Mouse (Mus musculus): ENCODE measurements around the gene Nampt. TPM values are rescaled to one million over a fixed set of nuclear protein-coding genes. Genes with fewer than 3 reads are reported as not detected.

Gene Nampt
- polyA plus RNA-seq, 1 experiment from 2014 or later: 30.6 TPM

- H3K9me3 ChIP-seq: no peaks in the 10 kb centered on the region
- no peak overlapping the region for H3K4me3 ChIP-seq (replicated peaks)
- H3K36me3 ChIP-seq: peaks cover 27% of the 10 kb centered on the region
- no peak overlapping the region for H3K4me2 ChIP-seq (replicated peaks)
- no peak overlapping the region for H3K9ac ChIP-seq (replicated peaks)
- H3K27me3 ChIP-seq: no peaks in the 10 kb centered on the region
- H3K27ac ChIP-seq: no peak overlapping the region
- no peak for ATAC-seq
- no peaks in the 10 kb centered on the region for H3K4me1 ChIP-seq (replicated peaks)
- 84% methylated on average over 6 of the region's 6 CpGs for WGBS
Measured at GRCm38 (mm10) chr12:32854866-32855265, 35.5 kb downstream of the Nampt start.

DNA sequence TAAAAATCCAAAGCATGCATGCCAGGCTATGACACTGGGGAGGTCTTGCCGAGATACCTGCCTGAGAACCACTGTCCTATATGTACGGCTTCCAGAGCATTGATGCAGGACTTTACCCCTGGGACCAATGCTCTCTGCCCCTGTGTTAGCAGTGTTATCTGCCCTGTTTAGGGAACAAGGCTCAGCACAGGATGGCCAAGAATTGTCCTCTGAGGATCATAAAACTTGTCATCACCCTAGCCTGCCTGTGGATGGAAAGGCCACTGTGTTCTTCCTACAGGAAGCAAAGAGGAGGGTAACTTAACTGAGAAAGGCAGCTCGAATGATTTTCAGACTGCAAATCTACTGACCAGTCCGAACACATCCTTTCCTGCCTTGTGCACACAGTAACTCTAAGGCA lies 36.1 kb downstream of the Nampt start:
- Histone ChIP-seq H3K27me3 (no peaks in the 10 kb centered on the region), H3K36me3 (peaks cover 22% of the 10 kb centered on the region), H3K4me2 (replicated peaks) (no peak overlapping the region), H3K4me3 (replicated peaks) (no peak overlapping the region), H3K9ac (replicated peaks) (no peak overlapping the region), H3K27ac (no peak overlapping the region), H3K9me3 (no peaks in the 10 kb centered on the region), H3K4me1 (replicated peaks) (no peaks in the 10 kb centered on the region)
- 92% methylated on average over 4 of the region's 4 CpGs for whole genome bisulfite sequencing
- ATAC-seq: no peak

DNA sequence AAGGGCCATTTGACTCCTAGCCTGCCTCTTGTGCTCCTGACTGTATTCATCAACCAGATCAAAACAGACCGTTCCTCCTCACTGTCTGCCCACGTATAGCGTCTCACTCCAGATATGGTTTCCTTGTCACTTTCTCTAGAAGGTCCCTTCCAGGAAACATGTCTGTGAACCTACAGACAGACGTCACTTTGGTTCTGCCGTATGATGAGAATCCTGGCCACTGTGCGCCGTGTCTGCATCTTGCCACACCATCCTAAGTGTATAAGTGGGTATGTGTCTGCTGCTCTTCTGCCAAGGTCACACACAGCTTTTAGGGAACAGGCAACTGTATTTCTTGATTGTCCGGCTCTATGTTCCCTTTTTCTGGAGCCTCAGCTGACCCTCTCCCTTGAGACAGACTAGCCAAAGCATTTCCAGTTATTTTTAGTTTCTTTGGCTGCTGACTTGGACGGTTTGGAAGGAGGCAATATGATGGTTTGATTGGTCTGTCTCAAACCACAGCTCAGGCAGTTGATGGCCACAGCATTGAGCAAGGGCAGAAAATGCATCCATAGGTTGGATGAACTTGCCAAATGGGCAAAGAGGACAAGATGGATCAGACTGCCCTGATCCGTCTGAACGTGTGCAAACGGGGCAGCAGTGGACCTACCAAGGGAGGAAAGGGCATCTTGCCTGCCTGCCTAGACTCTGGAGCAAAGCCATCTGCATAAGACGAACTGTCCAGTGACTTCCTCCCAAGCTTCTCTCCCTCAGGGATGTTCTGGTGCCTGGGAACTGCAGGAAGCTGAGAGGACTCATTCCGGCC lies 37.6 kb downstream of the Nampt start:
- no peak overlapping the region for H3K4me2 ChIP-seq (replicated peaks)
- ATAC-seq: no peak
- no peak overlapping the region for H3K27ac ChIP-seq
- H3K4me1 ChIP-seq (replicated peaks): no peaks in the 10 kb centered on the region
- H3K9ac ChIP-seq (replicated peaks): no peak overlapping the region
- no peaks in the 10 kb centered on the region for H3K9me3 ChIP-seq
- H3K36me3 ChIP-seq: peaks cover 14% of the 10 kb centered on the region
- 93% methylated on average over 14 of the region's 14 CpGs for WGBS
- H3K4me3 ChIP-seq (replicated peaks): no peak overlapping the region
- no peaks in the 10 kb centered on the region for H3K27me3 ChIP-seq

DNA sequence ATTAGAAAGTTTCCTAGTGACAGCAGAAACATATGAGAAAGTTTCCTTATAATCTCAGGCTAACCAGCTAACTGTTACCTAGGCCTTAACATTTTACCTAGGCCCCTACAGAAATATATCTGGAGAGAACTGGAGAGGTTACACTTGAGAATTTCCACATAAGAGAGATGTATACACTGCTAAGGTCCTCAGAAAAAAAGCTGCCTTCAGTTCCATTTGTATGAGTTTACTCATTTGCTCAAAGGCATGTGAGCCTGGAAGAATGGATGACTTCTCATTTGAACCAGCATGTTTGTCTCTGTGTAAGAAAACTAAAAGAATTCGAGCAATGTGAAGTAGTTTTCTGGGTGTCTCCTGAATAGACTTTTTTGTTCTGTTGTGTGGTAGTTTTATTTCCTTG lies 39.1 kb downstream of the Nampt start:
- H3K36me3 ChIP-seq: peaks cover 6% of the 10 kb centered on the region
- H3K27ac ChIP-seq: no peak overlapping the region
- no peak overlapping the region for H3K9ac ChIP-seq (replicated peaks)
- H3K4me1 ChIP-seq (replicated peaks): no peaks in the 10 kb centered on the region
- no peak overlapping the region for H3K4me3 ChIP-seq (replicated peaks)
- ATAC-seq: no peak
- H3K9me3 ChIP-seq: no peaks in the 10 kb centered on the region
- no peak overlapping the region for H3K4me2 ChIP-seq (replicated peaks)
- H3K27me3 ChIP-seq: no peaks in the 10 kb centered on the region
- 63% methylated on average over 1 of the region's 1 CpGs for WGBS

DNA sequence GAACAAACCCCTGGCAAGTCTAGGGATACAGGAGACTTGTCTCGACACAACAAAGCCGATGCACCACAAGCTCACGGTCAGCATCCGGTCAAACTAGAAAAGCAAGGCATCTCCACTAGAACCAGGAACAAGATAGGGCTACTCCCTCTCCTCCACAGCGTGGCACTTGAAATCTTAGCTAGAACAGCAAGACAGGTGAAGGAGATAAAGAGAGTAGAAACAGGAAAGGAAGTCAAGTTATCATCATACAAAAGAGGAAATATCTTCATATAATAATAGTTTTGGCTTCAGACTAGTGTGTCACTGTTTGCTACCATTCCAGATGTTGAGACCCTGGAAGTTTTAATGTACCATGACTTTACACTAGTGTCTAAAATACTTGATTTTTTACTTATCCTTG lies 41.5 kb downstream of the Nampt start:
- no peaks in the 10 kb centered on the region for H3K9me3 ChIP-seq
- no peak overlapping the region for H3K4me2 ChIP-seq (replicated peaks)
- WGBS: 91% methylated on average over 5 of the region's 5 CpGs
- H3K4me1 ChIP-seq (replicated peaks): no peaks in the 10 kb centered on the region
- no peak overlapping the region for H3K9ac ChIP-seq (replicated peaks)
- H3K36me3 ChIP-seq: no peaks in the 10 kb centered on the region
- no peaks in the 10 kb centered on the region for H3K27me3 ChIP-seq
- no peak overlapping the region for H3K4me3 ChIP-seq (replicated peaks)
- ATAC-seq: no peak
- H3K27ac ChIP-seq: no peak overlapping the region

DNA sequence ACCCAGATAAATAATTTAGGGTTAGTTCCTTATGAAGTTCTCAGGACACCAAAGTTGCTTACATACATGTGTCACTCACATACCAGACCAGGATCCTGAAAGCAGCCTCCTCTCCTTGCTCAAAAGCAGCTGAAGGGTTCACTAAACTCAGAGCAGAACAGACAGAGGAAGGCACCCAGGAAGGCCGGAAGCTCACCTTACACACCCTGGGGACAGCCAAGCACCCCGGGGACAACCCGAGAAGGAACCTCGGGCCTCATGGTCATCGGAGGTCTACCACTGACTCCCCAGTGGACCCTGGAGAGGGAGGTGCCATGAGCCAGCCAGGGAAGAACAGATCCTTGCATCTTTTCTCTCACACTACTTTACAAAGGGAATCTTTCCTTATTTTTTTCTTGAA lies 51.5 kb downstream of the Nampt start:
- Histone ChIP-seq H3K4me1 (replicated peaks) (no peaks in the 10 kb centered on the region), H3K27me3 (no peaks in the 10 kb centered on the region), H3K27ac (no peak overlapping the region), H3K36me3 (no peaks in the 10 kb centered on the region), H3K4me3 (replicated peaks) (no peak overlapping the region), H3K9me3 (no peaks in the 10 kb centered on the region), H3K4me2 (replicated peaks) (no peak overlapping the region), H3K9ac (replicated peaks) (no peak overlapping the region)
- WGBS: 95% methylated on average over 5 of the region's 5 CpGs
- ATAC-seq: no peak

- WGBS: 90% methylated on average over 9 of the region's 9 CpGs
Measured at GRCm38 (mm10) chr12:32877500-32877899, 58.2 kb downstream of the Nampt start.

DNA sequence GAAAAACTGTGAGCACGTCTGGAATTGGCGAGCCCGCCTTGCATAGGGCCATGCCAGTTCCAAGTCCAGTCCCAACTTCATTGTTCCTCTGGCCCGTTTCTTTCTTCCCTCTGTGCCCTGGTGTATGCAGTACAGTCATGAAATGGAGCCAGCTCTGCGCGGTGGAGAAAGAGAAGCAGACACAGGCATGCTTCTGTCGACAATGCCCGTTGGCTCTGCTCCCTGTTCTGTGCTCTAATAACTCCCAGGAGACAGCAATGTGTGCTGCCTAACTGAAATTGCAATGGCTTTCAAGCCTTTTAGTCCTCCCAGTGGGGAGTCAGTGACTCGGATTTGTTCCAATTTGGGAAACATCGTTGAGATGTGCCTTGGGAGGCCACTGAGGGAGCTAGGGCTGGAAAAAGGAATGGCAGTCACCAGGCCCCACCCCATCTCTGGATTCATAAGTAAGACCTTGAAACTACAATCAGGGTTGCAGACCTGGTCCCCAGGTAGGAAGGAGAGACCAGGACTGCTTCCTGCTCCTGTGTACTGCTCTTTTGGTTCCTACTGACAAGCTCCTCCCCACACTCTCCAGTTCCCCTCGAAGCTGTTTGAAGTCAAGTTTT lies 58.7 kb downstream of the Nampt start:
- H3K36me3 ChIP-seq: no peaks in the 10 kb centered on the region
- H3K4me3 ChIP-seq (replicated peaks): no peak overlapping the region
- WGBS: 69% methylated on average over 11 of the region's 11 CpGs
- no peaks in the 10 kb centered on the region for H3K27me3 ChIP-seq
- H3K4me2 ChIP-seq (replicated peaks): no peak overlapping the region
- ATAC-seq: peak; percentile 24; the same call in 1 of the 2 replicates
- H3K9me3 ChIP-seq: no peaks in the 10 kb centered on the region
- no peak overlapping the region for H3K27ac ChIP-seq
- no peak overlapping the region for H3K9ac ChIP-seq (replicated peaks)
- no peaks in the 10 kb centered on the region for H3K4me1 ChIP-seq (replicated peaks)

More at GRCm38 (mm10) chr12:32877500-32877899, 58.2 kb downstream of the Nampt start:
- no peak for ATAC-seq
- Histone ChIP-seq H3K4me2 (replicated peaks) (no peak overlapping the region), H3K27ac (no peak overlapping the region), H3K4me1 (replicated peaks) (no peaks in the 10 kb centered on the region), H3K4me3 (replicated peaks) (no peak overlapping the region), H3K9ac (replicated peaks) (no peak overlapping the region), H3K36me3 (no peaks in the 10 kb centered on the region), H3K27me3 (no peaks in the 10 kb centered on the region), H3K9me3 (no peaks in the 10 kb centered on the region)

DNA sequence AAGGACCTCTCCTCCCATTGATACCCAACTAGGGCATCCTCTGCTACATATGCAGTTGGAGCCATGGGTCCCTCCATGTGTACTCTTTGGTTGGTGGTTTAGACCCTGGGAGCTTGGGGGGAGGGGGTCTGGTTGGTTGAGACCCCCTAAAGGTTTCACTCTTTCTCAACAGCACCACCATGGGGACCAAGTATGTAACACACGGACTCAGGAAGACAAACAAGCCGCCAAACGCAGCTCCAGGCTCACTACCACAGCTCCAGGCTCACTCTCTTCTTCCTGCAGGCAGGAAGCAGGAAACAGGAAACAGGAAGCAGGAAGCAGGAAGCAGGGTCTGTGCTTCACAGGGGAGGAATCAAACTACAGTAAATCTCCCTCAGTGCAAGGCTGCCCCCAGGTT lies 60.0 kb downstream of the Nampt start:
- Histone ChIP-seq H3K4me2 (replicated peaks) (no peak overlapping the region), H3K27ac (no peak overlapping the region), H3K9ac (replicated peaks) (no peak overlapping the region), H3K4me3 (replicated peaks) (no peak overlapping the region), H3K36me3 (no peaks in the 10 kb centered on the region), H3K4me1 (replicated peaks) (no peaks in the 10 kb centered on the region), H3K9me3 (no peaks in the 10 kb centered on the region), H3K27me3 (no peaks in the 10 kb centered on the region)
- ATAC-seq: no peak
- WGBS: 89% methylated on average over 3 of the region's 3 CpGs

- ATAC-seq: no peak
- H3K4me2 ChIP-seq (replicated peaks): no peak overlapping the region
- no peaks in the 10 kb centered on the region for H3K36me3 ChIP-seq
- H3K27me3 ChIP-seq: no peaks in the 10 kb centered on the region
- no peaks in the 10 kb centered on the region for H3K9me3 ChIP-seq
- no peak overlapping the region for H3K27ac ChIP-seq
- H3K4me1 ChIP-seq (replicated peaks): no peaks in the 10 kb centered on the region
- no peak overlapping the region for H3K9ac ChIP-seq (replicated peaks)
- no peak overlapping the region for H3K4me3 ChIP-seq (replicated peaks)
- WGBS: 85% methylated on average over 9 of the region's 9 CpGs
Measured at GRCm38 (mm10) chr12:32884356-32884755, 65.0 kb downstream of the Nampt start.

GRCm38 (mm10) chr12:32885041-32885440 lies 65.7 kb downstream of the Nampt start:
- no peaks in the 10 kb centered on the region for H3K9me3 ChIP-seq
- no peaks in the 10 kb centered on the region for H3K4me1 ChIP-seq (replicated peaks)

GRCm38 (mm10) chr12:32886353-32886752 lies 67.0 kb downstream of the Nampt start:
- WGBS: 93% methylated on average over 2 of the region's 2 CpGs
- no peak for ATAC-seq
- Histone ChIP-seq H3K4me2 (replicated peaks) (no peak overlapping the region), H3K9me3 (no peaks in the 10 kb centered on the region), H3K27ac (no peak overlapping the region), H3K4me3 (replicated peaks) (no peak overlapping the region), H3K4me1 (replicated peaks) (no peaks in the 10 kb centered on the region), H3K36me3 (no peaks in the 10 kb centered on the region), H3K27me3 (no peaks in the 10 kb centered on the region), H3K9ac (replicated peaks) (no peak overlapping the region)

More at GRCm38 (mm10) chr12:32885041-32885440, 65.7 kb downstream of the Nampt start:
- no peak overlapping the region for H3K9ac ChIP-seq (replicated peaks)
- no peak overlapping the region for H3K27ac ChIP-seq
- no peaks in the 10 kb centered on the region for H3K27me3 ChIP-seq
- 75% methylated on average over 2 of the region's 2 CpGs for WGBS
- H3K4me3 ChIP-seq (replicated peaks): no peak overlapping the region
- ATAC-seq: no peak
- no peaks in the 10 kb centered on the region for H3K36me3 ChIP-seq
- H3K4me2 ChIP-seq (replicated peaks): no peak overlapping the region
